Mouse (Mus musculus) CH12.LX (cell line): ENCODE measurements around the gene Akap8l. TPM values are rescaled to one million over a fixed set of nuclear protein-coding genes. Genes with fewer than 3 reads are reported as not detected.

Source experiments
- DNase-seq: peaks from one replicate; pipeline ENCODE4 v3.0.0-alpha.2; 2013; ENCODE audit errors: extremely low read depth
- H3K27ac ChIP-seq: 2 replicates; pipeline ENCODE4 v1.5.1; 2012; ENCODE audit warnings: low read depth, mild to moderate bottlenecking, control low read depth, moderate library complexity; ENCODE audit not compliant: insufficient read depth
- H3K27me3 ChIP-seq: replicated peaks from 2 replicates; pipeline ENCODE3; 2012; ENCODE audit warnings: inconsistent platforms
- H3K36me3 ChIP-seq, 2 experiments: replicated peaks in 1 of 2; 2 replicates each; pipeline versions ENCODE3 to v1.6.1; 2012; ENCODE audit warnings: inconsistent platforms in 1 of 2, low read length in 1 of 2, mild to moderate bottlenecking in 1 of 2, mixed read lengths in 1 of 2, moderate library complexity in 1 of 2; ENCODE audit not compliant: control insufficient read depth in 1 of 2, insufficient read depth in 1 of 2
- H3K4me1 ChIP-seq, 2 experiments: 2 replicates each; pipeline ENCODE4 v1.6.1; 2012; ENCODE audit warnings: inconsistent platforms in 1 of 2, moderate library complexity in 1 of 2; ENCODE audit not compliant: insufficient read depth in 2 of 2, control insufficient read depth in 1 of 2
- H3K4me2 ChIP-seq: 2 replicates; pipeline ENCODE4 v1.6.1; 2012; ENCODE audit warnings: low read depth, mild to moderate bottlenecking, control low read depth; ENCODE audit not compliant: poor library complexity, insufficient read depth, severe bottlenecking
- H3K4me3 ChIP-seq, 3 experiments: fragments of 150-350 bp in 1 of 3; sonication (generic) in 1 of 3; replicated peaks in 1 of 3; 2 replicates each; pipeline versions ENCODE3 to v1.5.1; 2011 to 2012; ENCODE audit warnings: low read depth in 2 of 3, low read length in 2 of 3, mild to moderate bottlenecking in 2 of 3, moderate library complexity in 2 of 3, control low read depth in 1 of 3, improper control_type of control experiment in 1 of 3, inconsistent platforms in 1 of 3, mixed read lengths in 1 of 3; ENCODE audit not compliant: poor library complexity in 1 of 3
- H3K79me2 ChIP-seq: replicated peaks from 2 replicates; pipeline ENCODE4 v1.6.1; 2012; ENCODE audit warnings: mild to moderate bottlenecking, moderate library complexity; ENCODE audit not compliant: control insufficient read depth, poor library complexity, insufficient read depth, severe bottlenecking; ENCODE audit errors: extremely low read depth
- H3K9ac ChIP-seq: 2 replicates; pipeline ENCODE4 v1.6.1; 2012; ENCODE audit warnings: low read depth, mild to moderate bottlenecking, control low read depth, moderate library complexity; ENCODE audit not compliant: insufficient read depth
- H3K9me3 ChIP-seq: replicated peaks from 2 replicates; pipeline ENCODE3; 2012; ENCODE audit warnings: low read length, inconsistent platforms, mixed read lengths
- CHD1 ChIP-seq: IDR thresholded peaks from 2 replicates; pipeline ENCODE4 v1.6.1; 2012; ENCODE audit warnings: low read depth, low read length, improper control_type of control experiment, inconsistent platforms
- CTCF ChIP-seq, 2 experiments: IDR thresholded peaks in 1 of 2; conservative IDR thresholded peaks in 1 of 2; 2 replicates each; pipeline ENCODE4 v1.5.1; 2011 to 2012; ENCODE audit warnings: low read depth in 2 of 2, low read length in 2 of 2, improper control_type of control experiment in 1 of 2, inconsistent platforms in 1 of 2, mild to moderate bottlenecking in 1 of 2, moderate library complexity in 1 of 2
- ELF1 ChIP-seq: IDR thresholded peaks from 2 replicates; pipeline ENCODE4 v1.6.1; 2014; ENCODE audit warnings: low read depth, mild to moderate bottlenecking, inconsistent platforms, low read length, improper control_type of control experiment
- ETS1 ChIP-seq: conservative IDR thresholded peaks from 2 replicates; pipeline ENCODE4 v1.6.1; 2012; ENCODE audit warnings: low read depth, mild to moderate bottlenecking, inconsistent platforms, low read length, improper control_type of control experiment, moderate library complexity
- HCFC1 ChIP-seq: IDR thresholded peaks from 2 replicates; pipeline ENCODE4 v1.6.1; 2012; ENCODE audit warnings: low read depth, mild to moderate bottlenecking, inconsistent platforms, low read length, improper control_type of control experiment
- IRF4 ChIP-seq: IDR thresholded peaks from 2 replicates; pipeline ENCODE4 v1.6.1; 2014; ENCODE audit warnings: low read depth, mild to moderate bottlenecking, inconsistent platforms, low read length, improper control_type of control experiment
- JUN ChIP-seq: IDR thresholded peaks from 2 replicates; pipeline ENCODE4 v1.6.1; 2011; ENCODE audit warnings: low read depth, mild to moderate bottlenecking, low read length, improper control_type of control experiment, moderate library complexity; ENCODE audit not compliant: insufficient read depth
- KAT2A ChIP-seq: IDR thresholded peaks from 2 replicates; pipeline ENCODE4 v1.6.1; 2012; ENCODE audit warnings: low read length, improper control_type of control experiment, inconsistent platforms; ENCODE audit not compliant: insufficient replicate concordance
- MAZ ChIP-seq: IDR thresholded peaks from 2 replicates; pipeline ENCODE4 v1.6.1; 2012; ENCODE audit warnings: low read depth, mild to moderate bottlenecking, inconsistent platforms, low read length, improper control_type of control experiment, moderate library complexity
- MEF2A ChIP-seq: IDR thresholded peaks from 2 replicates; pipeline ENCODE4 v1.6.1; 2014; ENCODE audit warnings: low read depth, mild to moderate bottlenecking, inconsistent platforms, low read length, improper control_type of control experiment, borderline replicate concordance
- MXI1 ChIP-seq: IDR thresholded peaks from 2 replicates; pipeline ENCODE4 v1.6.1; 2011; ENCODE audit warnings: mild to moderate bottlenecking, low read depth, low read length, improper control_type of control experiment
- NELFE ChIP-seq: IDR thresholded peaks from 2 replicates; pipeline ENCODE4 v1.6.1; 2011; ENCODE audit warnings: low read depth, low read length, improper control_type of control experiment
- NRF1 ChIP-seq: IDR thresholded peaks from 2 replicates; pipeline ENCODE4 v1.6.1; 2014; ENCODE audit warnings: low read depth, mild to moderate bottlenecking, inconsistent platforms, low read length, improper control_type of control experiment, moderate library complexity
- PAX5 ChIP-seq: IDR thresholded peaks from 2 replicates; pipeline ENCODE4 v1.6.1; 2012; ENCODE audit warnings: low read length, inconsistent platforms, mixed read lengths
- POLR2A ChIP-seq: IDR thresholded peaks from 2 replicates; pipeline ENCODE4 v1.6.1; 2011; ENCODE audit warnings: low read depth, mild to moderate bottlenecking, improper control_type of control experiment, low read length
- RAD21 ChIP-seq: IDR thresholded peaks from 2 replicates; pipeline ENCODE4 v1.6.1; 2011; ENCODE audit warnings: low read depth, mild to moderate bottlenecking, low read length, improper control_type of control experiment, moderate library complexity
- SIN3A ChIP-seq: IDR thresholded peaks from 2 replicates; pipeline ENCODE4 v1.6.1; 2012; ENCODE audit warnings: low read length, improper control_type of control experiment, inconsistent platforms
- USF1 ChIP-seq: IDR thresholded peaks from 2 replicates; pipeline ENCODE4 v1.6.1; 2014; ENCODE audit warnings: low read depth, mild to moderate bottlenecking, inconsistent platforms, low read length, improper control_type of control experiment
- ZNF384 ChIP-seq: IDR thresholded peaks from 2 replicates; pipeline ENCODE4 v1.6.1; 2012; ENCODE audit warnings: low read depth, low read length, improper control_type of control experiment, inconsistent platforms
- dilution Hi-C: fragments of 300-500 bp; cut with MboI; formaldehyde crosslinking; loops from 2 replicates; pipeline ENCODE4 v1.14.3; 2020; ENCODE audit warnings: low sequenced_read_pairs; ENCODE audit not compliant: extremely low pct_unique_long_range_greater_than_20kb, extremely low pct_ligation_motif_present
- in situ Hi-C: fragments of 300-500 bp; cut with MboI; formaldehyde crosslinking; loops from 3 replicates; pipeline ENCODE4 v1.14.3; 2019; ENCODE audit warnings: low sequenced_read_pairs, low pct_ligation_motif_present, low pct_unique_long_range_greater_than_20kb, mixed read lengths
- polyA plus RNA-seq: library from polyadenylated mRNA; unstranded; fragments of >175 nt; gene quantifications from 2 replicates; pipeline ENCODE4 v1.2.1, GENCODE M21; 2012; ENCODE audit warnings: low read depth; ENCODE audit not compliant: insufficient read length
- total RNA-seq, 2 experiments: library from RNA; depleted of rRNA; stranded (reverse); fragments of 300-350 nt in 1 of 2; fragments of >200 nt in 1 of 2; gene quantifications; 2 replicates each; pipeline ENCODE4 v1.2.3; 2012 to 2014

Gene Akap8l
- total and polyA plus RNA-seq, 3 experiments = 29.6 to 43.4 (median 41.4) TPM

DNA sequence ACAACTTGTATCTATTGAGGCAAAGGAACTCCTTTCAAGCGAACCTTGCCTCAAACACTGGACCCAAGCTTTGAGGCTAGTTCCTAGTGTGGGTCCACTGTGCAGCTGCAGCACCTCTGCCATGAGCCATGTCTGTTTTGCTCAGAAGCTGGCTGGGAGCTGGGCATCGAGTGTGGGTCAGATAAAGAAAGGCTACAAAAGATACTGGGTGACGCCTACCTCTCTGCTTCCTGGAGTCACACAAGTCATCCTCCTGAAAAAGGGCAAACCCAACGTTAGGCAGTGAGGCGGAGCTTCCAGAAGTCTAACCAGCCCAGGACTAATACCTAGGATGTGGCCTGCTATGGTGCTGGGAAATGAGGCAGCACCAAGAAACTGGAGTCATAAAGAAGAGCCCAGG is 36.5 kb downstream of the Akap8l start:
- peaks cover 0 to 11% of the 10 kb centered on the region in 2 experiments; a peak in 2 of 4 replicates for H3K4me1 ChIP-seq
- peaks cover 27% of the 10 kb centered on the region for H3K79me2 ChIP-seq
- no peak overlapping the region for H3K27ac ChIP-seq
- H3K4me2 ChIP-seq = no peak overlapping the region
- no peaks in the 10 kb centered on the region for H3K9me3 ChIP-seq
- H3K9ac ChIP-seq = no peak overlapping the region
- TF ChIP-seq CTCF (conservative IDR thresholded peaks at IDR 0.05 in 1 of 2, IDR thresholded peaks at IDR 0.05 in 1 of 2; ENCODE audit: low read depth in 2 of 2, low read length in 2 of 2) = no peak
- no peak for TF ChIP-seq USF1
- TF ChIP-seq ELF1 = no peak
- no peak for TF ChIP-seq IRF4
- TF ChIP-seq HCFC1 = no peak
- no peak for TF ChIP-seq RAD21
- TF ChIP-seq SIN3A = no peak
- no peak for TF ChIP-seq JUN
- no peak for TF ChIP-seq ETS1
- no peak for TF ChIP-seq CHD1
- TF ChIP-seq NELFE = no peak
- no peak for TF ChIP-seq PAX5
- TF ChIP-seq MAZ = no peak
- no peak for TF ChIP-seq NRF1
- TF ChIP-seq ZNF384 = no peak
- no peaks in the 10 kb centered on the region for H3K27me3 ChIP-seq
- dilution Hi-C loops = no loop called here
- in situ Hi-C loops = no loop called here
- H3K36me3 ChIP-seq = peaks cover 86 to 99% of the 10 kb centered on the region in 2 experiments
- no peak for DNase-seq
- H3K4me3 ChIP-seq = no peak overlapping the region

DNA sequence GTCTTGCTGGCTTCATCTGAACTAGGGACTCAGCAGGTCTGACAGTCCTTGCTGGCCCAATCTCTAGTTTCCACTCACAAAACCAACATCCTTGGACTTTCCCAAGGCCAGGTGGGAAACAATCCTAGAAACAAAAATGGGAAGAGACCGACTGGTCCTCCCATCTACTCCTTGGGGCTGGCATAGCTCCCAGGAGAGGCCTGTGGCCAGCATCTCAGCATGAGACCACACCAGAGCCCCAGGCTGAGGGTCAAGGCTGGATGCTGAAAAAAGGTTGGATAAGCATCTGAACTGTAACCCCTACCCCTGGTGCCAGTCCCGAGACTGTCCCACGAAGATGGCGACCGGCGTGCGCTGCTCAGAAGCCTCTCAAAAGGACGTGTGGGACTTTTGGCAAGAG is 37.6 kb downstream of the Akap8l start:
- H3K4me2 ChIP-seq = no peak overlapping the region
- H3K9me3 ChIP-seq = no peaks in the 10 kb centered on the region
- H3K36me3 ChIP-seq = peaks cover 90 to 100% of the 10 kb centered on the region in 2 experiments
- no peak overlapping the region for H3K9ac ChIP-seq
- no peak overlapping the region for H3K4me3 ChIP-seq
- no peaks in the 10 kb centered on the region for H3K27me3 ChIP-seq
- H3K4me1 ChIP-seq = no peaks in the 10 kb centered on the region
- DNase-seq = no peak
- dilution Hi-C loops = no loop called here
- H3K79me2 ChIP-seq = peaks cover 16% of the 10 kb centered on the region
- H3K27ac ChIP-seq = no peak overlapping the region
- TF ChIP-seq KAT2A (no peak), USF1 (no peak), NRF1 (no peak), MEF2A (no peak), MXI1 (no peak), POLR2A (no peak)
- in situ Hi-C loops = no loop called here
